Mouse (Mus musculus) left cerebral cortex, postnatal 36 days (tissue): ENCODE measurements at regions not wholly inside any gene's neighbourhood (a gene's known extent, or its start where the extent isn't known, plus 50 kb on each side); places are given as distances from the start of the nearest gene placed in this dataset.
"Not testable (repeated sequence)": the region's sequence is repeated elsewhere in the genome, so short reads cannot be mapped to it uniquely, and the experiment has no call there.

ENCODE experiments used
- DNase-seq, 2 experiments: peaks; one replicate each; pipeline ENCODE4 v3.0.0; 2021 to 2022; ENCODE audit warnings: low spot score in 2 of 2, mixed read lengths in 1 of 2
- intact Hi-C: fragments of 180-260 bp; cut with DNase I; formaldehyde crosslinking; loops from one replicate; pipeline ENCODE4 v1.15.1; 2025

DNA sequence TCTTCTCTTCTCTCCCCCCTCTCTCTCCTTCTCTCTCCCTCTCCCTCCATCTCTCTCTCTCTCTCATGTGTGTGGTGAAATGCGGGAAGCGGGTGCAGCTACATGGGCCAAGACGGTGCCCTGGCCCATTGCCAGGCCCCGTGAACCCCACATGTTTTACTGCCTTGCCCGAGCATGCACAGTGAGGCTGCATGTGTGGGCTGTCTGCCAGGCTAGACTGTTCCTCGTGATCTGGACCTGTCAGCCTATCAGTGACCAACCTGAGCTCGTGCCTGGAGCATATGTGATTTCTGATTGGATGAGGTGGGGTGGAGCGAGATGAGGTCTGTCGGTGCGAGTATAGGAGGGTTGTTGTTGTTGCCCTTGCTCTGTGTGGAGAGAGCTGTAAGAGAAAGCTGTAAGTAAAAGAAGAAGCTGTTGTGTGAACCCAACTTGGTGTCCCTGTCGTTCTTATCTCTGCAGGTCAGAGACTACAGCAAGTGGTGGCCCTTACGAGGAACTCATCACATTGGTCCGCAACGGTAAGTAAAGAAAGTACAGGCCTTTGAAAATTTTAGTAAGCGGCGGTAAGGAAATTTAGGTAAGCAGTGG is 333.8 kb upstream of the Htr2a start:
- DNase-seq: no peak
- intact Hi-C loops: no loop called here

DNA sequence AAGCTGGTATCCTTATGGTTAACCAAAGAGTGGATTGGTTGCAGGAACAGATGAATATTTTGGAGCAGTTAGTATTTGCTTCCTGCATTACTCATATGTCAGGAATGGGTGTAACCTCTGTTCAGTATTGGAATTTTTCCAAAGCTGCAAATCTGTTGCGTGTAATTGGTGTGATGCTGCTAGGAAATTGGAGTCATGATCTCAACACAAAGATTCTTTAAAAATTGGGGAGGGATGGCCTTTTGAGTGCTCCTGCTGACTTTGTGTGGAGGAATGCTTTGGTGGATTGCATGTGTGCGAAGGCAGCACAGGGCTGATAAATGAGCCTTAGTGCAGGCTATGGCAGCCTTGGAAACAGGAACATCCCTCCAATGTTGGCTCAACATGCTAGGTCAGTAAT is 331.2 kb upstream of the Htr2a start:
- DNase-seq, intact Hi-C loops: not testable (repeated sequence)

DNA sequence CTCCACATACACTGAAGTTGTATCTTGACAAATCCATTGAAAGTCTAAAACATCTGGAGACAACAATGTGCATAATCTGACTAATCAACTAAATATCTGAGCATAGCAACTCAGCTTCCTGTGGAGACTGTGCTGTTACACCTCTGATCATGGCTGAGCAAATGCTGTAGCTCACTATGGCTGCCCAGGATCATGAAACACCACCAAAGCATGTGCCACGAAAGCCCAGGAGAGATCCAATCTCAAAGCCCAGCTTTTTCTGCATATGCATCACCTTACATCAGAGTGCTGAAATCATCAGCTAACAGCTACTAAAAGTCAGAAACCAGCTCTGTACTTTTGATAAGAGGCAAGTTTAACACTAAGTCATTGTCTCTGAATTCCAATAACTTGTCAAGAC is 313.3 kb upstream of the Htr2a start:
- intact Hi-C loops: no loop called here
- no peak for DNase-seq

DNA sequence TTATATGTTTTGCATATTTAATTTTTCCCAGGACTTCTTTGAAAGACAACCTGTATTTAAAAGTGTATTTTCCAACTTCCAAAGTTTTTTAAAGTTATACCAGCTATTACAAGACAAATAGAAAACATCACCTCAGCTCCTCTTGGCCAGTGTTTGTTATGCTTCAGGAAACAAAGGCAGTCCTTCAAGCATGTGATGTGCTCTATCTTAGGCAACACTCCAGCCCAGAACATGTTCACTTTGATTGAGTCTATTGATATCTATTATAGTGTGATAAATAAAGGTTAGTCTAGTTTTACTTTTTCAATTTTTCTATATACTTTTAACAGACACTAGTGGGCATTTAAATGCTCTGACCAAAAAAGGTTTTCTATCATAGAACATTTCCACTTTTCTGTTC is 289.9 kb upstream of the Htr2a start:
- intact Hi-C loops: no loop called here

DNA sequence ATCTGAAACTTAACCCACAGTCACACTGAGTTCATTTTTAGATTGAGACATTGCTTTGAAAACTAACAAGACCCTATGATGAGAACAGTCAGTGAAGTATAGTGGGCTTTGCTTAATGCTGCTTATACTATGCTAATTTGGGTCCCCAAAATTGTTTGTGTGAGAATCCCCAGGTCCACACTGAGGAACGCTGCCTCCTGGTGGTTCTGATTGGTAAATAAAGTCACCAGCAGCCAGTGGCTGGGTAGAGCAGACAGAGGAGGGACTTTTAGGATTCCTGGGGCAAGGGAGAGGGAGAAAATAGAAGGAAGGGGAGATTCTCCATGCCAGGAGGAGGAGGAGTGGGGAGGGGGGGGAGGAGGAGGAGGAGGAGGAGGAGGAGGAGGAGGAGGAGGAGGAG is 288.4 kb upstream of the Htr2a start:
- no peak for DNase-seq
- intact Hi-C loops: no loop called here

More for the DNA sequence above, 289.9 kb upstream of the Htr2a start:
- DNase-seq: no peak

DNA sequence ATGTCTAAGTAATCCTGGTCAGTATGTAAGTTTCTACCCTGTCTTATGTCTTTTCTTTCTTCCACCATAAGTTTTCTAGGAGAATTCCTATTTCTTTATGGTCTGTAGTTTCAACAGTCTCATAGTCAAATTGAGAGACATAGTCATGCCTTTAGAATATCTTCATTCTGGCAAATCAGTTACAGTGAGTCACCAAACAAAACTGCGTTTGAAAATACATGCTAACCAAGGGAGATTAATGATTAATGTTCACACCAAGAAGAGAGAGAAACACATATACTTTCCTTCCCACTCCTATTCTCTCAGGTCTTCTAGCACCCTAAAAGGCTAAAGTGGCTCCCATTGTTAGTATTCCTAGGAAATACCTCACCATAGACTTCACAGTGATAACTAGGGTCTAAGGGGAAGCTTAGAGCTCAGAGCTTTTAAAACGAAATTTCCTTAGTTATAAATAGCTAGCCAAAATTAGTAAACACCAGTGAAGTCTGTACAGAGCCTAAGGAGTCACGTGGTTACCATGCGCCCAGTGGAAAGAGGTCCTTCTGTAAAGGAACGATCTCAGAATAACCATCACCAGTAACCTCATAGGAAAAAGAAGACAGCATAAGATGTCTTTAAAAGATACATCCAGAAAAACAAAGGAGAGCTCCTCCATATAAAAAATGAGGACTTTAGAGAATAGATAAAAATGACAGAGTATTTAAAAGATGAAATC is 281.8 kb upstream of the Htr2a start:
- intact Hi-C loops: no loop called here
- DNase-seq: no peak

DNA sequence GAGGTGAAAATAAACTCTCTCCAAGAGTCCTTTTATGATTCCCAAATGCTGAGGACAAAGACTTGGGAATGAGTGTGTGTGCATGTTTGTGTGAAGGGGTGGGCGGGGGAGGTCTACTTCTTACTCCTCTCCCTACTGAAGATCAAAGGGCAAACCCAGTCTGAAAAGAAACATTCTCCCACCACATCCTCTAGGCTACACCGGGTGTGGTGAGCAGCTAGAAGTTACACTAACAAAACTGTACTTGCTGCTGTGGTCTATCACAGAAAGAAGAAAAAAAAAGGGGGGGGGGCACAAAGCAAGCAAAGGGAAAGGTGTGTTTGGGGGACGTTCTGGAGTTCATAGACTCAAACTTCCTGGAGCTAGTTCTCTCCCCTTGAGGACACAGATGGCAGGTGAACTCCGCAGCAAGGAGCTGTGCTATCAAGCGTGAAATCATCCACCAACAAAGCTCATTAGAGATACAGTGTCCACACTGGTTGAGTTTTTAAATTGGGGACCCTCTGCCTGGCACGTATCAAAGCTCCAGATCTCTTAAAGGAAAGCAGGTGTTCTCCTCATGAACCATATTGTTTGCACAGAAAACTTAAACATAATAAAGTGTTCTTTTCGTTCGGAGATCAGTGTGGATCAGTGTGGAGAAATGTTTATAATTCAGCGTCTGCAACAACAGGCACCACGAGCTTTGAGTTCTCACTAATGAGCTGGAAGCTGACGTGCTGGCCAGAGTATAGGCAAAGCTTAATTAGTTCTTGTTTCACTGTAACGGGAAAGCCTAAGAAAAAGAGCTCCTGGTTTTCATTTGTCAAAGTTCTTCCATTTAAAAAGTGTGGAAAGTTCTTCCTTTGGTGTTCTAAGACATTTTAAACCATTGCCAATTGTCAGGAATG is 280.7 kb upstream of the Htr2a start:
- intact Hi-C loops: no loop called here
- DNase-seq: no peak

DNA sequence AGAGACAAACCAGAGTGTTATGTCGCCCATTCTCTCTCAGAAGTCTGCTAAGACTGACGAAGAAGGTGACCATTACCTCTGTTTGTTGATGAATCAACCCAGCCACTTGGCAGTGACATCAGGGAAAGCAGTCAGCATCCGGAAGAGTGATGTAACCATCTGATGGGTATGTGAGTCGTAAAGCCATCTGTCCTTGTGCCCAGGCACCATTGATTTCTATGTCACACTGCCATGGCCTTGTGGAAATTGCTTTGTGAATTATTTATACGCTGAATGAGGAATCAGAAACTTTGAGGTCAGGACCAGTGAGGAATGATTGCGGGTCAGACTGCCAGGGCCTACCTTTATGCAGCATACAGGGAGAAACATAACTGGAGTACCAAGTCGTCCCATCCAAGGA is 256.2 kb upstream of the Htr2a start:
- intact Hi-C loops: no loop called here
- DNase-seq: no peak

DNA sequence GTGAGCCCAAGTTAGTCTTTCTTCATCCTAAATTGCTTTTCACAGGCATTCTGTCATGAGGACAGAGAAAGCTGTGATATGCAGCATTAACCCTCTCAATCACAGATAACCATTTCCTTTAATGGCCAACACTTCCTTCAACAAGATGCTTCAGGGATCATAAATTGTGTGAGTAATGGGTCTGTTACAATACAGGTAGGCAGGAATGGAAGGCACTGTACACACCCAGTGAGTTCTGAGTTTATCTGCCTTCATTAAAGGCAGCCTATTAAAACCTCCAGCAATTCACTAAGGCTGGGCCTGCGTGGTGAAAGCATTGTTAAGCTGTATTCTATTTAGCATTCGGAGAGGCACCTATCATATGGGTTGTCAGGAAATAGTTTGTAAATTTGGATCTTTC is 248.2 kb upstream of the Htr2a start:
- intact Hi-C loops: no loop called here
- DNase-seq: no peak

DNA sequence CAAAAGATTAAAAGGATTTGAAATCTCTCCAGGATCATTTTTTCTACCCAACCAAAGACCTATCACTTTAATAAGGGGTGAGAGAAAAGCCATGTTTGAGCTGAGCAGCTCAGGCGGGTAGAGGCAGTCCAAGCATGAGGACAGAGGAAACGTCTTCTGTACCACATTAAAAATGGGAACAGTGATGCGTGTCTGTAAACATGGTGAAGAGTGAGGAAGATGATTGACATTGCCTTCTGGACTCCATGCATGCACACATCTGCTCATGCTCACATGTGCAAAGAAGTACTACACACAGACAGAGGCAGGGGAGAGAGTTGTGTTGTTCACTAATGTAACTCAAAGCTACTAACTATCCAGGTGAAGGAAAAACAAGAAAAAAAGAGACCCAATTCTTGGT is 243.4 kb upstream of the Htr2a start:
- intact Hi-C loops: no loop called here
- DNase-seq: no peak

DNA sequence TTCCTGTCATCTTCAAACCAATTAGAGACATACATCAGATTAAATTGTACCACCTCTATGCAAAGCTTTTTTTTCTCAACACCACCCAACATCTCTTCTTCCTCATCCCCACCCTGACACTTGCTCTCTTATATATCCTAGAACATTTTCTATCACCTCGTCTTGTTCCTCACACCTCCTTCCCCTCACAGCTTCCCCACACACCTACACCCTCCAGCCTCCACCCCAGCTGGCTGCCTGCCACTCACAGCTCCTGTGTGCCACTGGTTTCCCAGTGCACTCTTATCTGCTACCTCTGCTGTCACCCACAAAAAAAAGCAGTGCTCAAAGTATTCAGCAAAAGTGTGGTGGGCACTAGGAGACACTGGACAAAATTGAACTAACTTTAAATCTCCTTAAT is 231.2 kb upstream of the Htr2a start:
- intact Hi-C loops: no loop called here
- DNase-seq: peak; percentile 58 to 67

DNA sequence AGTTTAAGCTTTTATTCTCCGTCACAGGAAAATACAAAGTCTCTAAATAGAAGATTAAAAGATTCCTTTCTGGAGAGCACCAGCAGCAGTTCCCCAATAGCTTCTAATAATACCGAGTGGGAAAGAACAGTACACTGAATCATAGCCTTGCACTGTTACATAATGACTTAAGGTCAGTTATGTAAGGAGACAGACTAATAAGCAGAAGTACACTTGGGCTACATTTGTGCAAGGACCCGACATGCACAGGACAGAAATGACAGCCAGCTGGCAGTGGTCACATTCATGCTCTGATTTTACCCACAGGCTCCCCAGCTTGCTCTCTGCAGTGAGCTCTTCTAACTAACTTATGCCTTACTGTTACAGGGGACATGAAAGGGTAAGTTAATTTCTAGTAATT is 212.4 kb upstream of the Htr2a start:
- DNase-seq: no peak
- intact Hi-C loops: no loop called here

DNA sequence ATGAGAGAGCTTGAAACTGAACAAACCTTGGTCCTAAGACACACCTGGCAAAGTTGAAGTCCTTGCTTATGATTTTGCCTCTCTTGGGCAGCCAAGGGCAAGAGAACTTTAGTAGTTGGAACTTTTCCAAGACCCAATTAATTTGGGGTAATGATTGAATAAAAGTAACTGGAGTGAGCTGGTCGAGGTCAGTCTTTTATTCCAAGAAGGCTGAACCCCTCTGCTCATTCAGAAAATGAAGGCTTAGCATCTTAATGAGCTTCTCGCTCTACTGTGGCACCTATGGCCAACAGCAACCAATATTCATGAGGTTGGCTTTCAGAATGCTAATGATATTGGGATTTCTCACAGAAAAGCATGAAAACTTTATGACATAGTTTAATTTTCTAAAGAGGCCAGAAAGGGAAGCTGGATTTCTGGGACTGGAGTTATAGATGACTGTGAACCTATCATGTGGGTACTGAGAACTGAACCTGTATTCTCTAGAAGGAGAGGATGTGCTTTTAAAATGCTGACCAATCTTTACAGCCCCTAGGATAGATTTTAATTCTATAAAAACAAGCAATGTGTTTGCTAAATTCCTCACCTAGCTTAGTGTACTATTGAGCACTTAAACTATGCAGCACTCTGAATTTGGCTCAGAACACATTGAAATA is 176.5 kb upstream of the Htr2a start:
- DNase-seq: no peak
- intact Hi-C loops: no loop called here

DNA sequence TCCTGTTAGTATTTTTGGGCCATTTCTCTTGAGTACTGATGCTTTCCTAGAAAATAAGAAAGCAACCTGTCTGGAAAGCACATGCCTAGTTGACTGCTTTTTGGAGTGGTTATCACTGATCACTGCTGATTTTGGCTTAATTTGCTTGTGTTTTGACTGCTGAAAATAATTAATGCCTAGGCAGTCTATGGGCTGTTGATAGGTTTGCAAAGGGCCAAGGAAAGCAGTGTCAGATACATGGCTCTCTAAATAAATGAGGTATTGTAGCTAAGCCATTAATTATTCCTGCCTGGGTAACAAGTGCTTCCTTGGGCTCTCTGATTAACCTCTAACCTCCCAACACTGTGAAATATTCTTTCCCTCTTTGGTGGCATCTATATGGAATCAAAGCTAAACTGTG is 145.1 kb upstream of the Htr2a start:
- intact Hi-C loops: no loop called here

DNA sequence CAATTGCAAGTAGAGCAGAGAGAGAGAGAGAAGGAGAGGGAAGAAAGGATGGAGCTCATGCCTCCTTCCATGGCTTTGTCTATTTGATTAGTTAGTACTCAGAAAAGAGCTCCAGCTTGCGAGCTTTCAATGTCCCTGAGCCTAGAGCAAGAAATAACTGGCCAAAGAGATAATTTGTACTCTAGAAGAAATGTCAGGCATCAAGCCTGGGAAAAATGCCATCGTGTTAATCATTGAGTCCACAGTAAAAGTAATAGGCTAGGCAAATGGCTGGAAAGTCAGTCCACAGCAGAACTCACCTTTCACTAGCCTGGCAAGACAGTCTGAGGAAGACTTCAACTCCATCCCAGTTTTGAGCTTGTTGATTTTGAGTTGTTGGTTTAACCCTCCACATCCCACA is 129.1 kb upstream of the Htr2a start:
- intact Hi-C loops: no loop called here
- DNase-seq: no peak

More for the DNA sequence above, 145.1 kb upstream of the Htr2a start:
- no peak for DNase-seq

DNA sequence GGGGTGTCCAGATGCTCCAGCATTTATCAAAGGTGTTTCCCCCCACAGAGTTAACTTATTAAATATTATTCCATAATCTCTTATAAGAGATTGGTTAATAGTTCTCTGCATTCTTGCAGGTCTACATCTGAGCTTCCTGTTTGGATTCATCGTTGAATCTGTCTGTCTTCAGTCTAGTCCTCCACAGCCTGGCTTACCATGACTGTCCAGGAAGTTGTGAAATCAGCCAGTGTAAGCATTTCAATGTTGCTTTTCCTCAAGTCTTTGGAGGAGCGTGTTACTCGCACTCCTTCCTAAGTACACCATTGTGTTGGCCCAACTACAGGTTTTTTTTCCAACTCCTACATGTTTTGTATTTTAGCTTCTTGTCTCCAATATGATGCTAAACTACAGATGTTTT is 124.2 kb upstream of the Htr2a start:
- intact Hi-C loops: no loop called here
- no peak for DNase-seq

DNA sequence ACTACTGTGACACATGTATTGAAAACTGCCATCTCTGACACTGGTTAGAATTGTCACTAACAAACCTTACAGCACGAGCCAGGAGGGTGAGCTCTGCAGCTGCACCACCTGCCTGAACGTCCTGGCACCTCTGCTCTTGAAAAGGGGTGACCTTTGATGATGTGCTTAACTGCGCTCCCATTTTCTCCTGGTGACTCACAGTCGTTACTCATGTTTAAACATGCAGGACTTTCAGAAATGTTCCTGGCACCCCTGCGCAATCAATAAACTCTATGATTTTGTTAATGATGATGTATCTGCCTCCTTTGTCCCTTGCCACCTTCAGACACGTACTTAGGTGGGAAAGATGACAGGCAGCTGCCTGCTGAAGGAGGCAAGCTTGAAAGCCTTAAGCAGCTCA is 121.1 kb upstream of the Htr2a start:
- intact Hi-C loops: no loop called here
- no peak for DNase-seq

DNA sequence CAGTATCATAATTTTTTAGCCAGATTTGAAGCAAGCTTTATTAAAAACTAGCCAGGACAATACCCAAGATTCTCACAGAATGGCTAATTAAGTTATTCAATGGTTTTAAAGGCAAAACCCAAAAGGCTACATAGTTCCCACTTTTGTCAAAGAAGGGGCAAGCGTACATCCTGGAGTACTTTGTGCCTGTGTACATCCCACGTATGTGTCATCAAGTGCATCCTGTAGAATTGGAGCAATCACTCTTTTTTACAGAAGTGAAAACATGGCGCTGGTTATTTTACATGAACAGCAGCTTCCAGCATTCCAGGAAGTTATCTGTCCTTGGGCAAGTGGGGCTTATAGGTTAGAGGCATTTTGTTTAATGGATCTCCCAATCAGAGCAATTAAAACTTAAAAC is 119.0 kb upstream of the Htr2a start:
- intact Hi-C loops: no loop called here
- DNase-seq: no peak

DNA sequence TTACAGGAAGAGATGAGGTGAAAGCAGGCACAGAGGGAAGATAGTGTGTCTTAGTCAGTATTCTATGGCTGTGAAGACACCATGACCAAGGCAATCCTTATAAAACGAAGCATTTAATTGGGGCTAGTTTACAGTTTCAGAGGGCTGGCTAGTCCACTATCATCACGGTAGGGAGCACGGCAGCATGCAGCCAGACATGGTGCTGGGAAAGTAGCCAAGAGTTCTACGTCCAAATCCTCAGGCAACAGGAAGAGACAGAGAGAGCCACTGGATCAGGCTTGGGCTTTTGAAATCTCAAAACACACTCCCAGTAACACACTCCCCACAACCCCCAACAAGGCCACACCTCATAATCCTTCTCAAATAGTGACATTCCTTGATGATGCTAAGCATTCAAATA is 113.4 kb upstream of the Htr2a start:
- no peak for DNase-seq
- intact Hi-C loops: no loop called here

DNA sequence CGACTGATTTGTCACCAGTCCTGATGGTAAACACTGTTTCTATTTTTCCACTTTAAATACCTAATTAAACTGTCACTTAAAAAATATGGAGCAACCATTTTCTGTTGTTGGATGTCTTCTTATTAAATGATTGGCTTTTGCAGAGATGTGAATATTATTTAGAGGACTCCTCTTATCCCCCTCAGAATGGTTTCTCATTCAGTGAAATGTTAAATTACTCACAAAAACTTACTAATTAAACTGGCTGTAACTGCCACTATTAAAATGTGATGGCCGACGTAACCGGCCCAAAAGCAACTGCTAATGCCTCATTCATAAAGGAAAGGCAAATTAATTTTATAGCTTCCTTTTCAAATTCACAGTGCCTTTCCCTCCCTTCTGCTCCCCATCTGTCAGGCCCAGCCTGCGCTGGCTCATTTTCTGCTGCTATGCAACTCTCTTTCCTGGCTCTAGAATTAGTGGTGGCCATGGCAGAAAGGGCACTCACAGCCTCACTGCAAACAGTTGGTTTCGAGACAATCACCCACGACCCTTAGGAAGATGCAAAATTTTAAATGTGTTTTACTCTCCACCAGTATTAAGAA is 111.2 kb upstream of the Htr2a start:
- DNase-seq: no peak
- intact Hi-C loops: no loop called here
